Mouse (Mus musculus) lung, postnatal 36 days (tissue): ENCODE measurements around the gene Fam83c.

ENCODE experiments used
- DNase-seq: peaks from one replicate; pipeline ENCODE4 v3.0.0; 2022; ENCODE audit warnings: mixed read lengths

Fam83c gene

GRCm38 (mm10) chr2:155826630-155827424 is 7.8 kb downstream of the Fam83c start, which contains the start of gene Eif6:
Gene Eif6, minus strand, starts transcription at chr2:155826925.
- peak; percentile 95 for DNase-seq

GRCm38 (mm10) chr2:155825904-155826629 is 8.6 kb downstream of the Fam83c start:
- no peak for DNase-seq

GRCm38 (mm10) chr2:155823722-155824121 is 10.9 kb downstream of the Fam83c start:
- DNase-seq, result no peak

GRCm38 (mm10) chr2:155820779-155821178 is 13.9 kb downstream of the Fam83c start:
- DNase-seq, result no peak

- DNase-seq, result no peak
Measured at GRCm38 (mm10) chr2:155819449-155820251, 15.0 kb downstream of the Fam83c start.

- DNase-seq, result no peak
Measured at GRCm38 (mm10) chr2:155819392-155819448, 15.4 kb downstream of the Fam83c start, which contains the start of gene BC029722. Gene BC029722, minus strand, starts transcription at chr2:155819426.

- DNase-seq, result peak; percentile 99
Measured at GRCm38 (mm10) chr2:155818596-155819391, 15.9 kb downstream of the Fam83c start.

GRCm38 (mm10) chr2:155817301-155818245 is 17.1 kb downstream of the Fam83c start:
- DNase-seq, result no peak

- DNase-seq, result no peak
Measured at GRCm38 (mm10) chr2:155816179-155816578, 18.5 kb downstream of the Fam83c start.

GRCm38 (mm10) chr2:155814829-155815228 is 19.8 kb downstream of the Fam83c start:
- DNase-seq, result no peak

- DNase-seq, result no peak
Measured at GRCm38 (mm10) chr2:155812637-155813036, 22.0 kb downstream of the Fam83c start.

GRCm38 (mm10) chr2:155811821-155812396 is 22.7 kb downstream of the Fam83c start:
- peak; percentile 89 for DNase-seq

- DNase-seq, result no peak
Measured at GRCm38 (mm10) chr2:155809620-155810019, 25.0 kb downstream of the Fam83c start.

- no peak for DNase-seq
Measured at GRCm38 (mm10) chr2:155807408-155807807, 27.2 kb downstream of the Fam83c start.

- peak; percentile 79 for DNase-seq
Measured at GRCm38 (mm10) chr2:155806548-155806947, 28.1 kb downstream of the Fam83c start.

GRCm38 (mm10) chr2:155805925-155806255 is 28.8 kb downstream of the Fam83c start:
- DNase-seq, result no peak

- peak; percentile 55 for DNase-seq
Measured at GRCm38 (mm10) chr2:155805231-155805924, 29.3 kb downstream of the Fam83c start.

- DNase-seq, result no peak
Measured at GRCm38 (mm10) chr2:155804053-155804452, 30.6 kb downstream of the Fam83c start.

GRCm38 (mm10) chr2:155802761-155803160 is 31.9 kb downstream of the Fam83c start:
- no peak for DNase-seq

GRCm38 (mm10) chr2:155798613-155799012 is 36.0 kb downstream of the Fam83c start:
- DNase-seq, result no peak
